ENCODE assay signal across 10 mouse cellular contexts in the genomic region with DNA sequence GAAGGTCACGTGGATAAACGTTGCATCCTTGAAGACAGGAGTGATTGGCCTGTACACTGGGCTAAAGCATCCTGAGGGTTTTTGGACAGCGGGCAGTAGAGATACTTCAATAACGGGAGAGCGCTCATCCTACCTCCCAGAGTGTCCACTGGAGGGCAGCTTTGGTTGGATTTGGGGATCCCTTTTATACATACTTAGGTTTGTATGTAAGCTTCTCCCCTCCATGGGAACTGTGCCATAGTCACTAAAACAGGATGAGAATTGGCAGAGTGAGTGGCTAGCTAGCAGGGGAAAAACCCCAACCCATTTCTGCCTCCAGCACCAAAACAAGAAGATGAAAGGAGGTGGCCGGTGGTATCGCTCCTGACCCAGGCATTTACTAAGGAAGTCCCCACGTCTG. TPM values are rescaled to one million over a fixed set of nuclear protein-coding genes. Genes with fewer than 3 reads are reported as not detected.
DNase-seq lines count a peak whose midpoint lies in the region; ATAC-seq and TF ChIP-seq lines count a peak whose summit lies in the region.
"Had no signal": no experiment of that assay in that cellular context is flagged by ENCODE, and none has a peak within 500 bp of the region (broad histone marks: within the 10 kb centered on the region; RNA-seq: fewer than 3 reads in every experiment).

No protein-coding gene starts in this region.

- H3K36me3 ChIP-seq in kidney, postnatal 0 days (ENCODE audit: insufficient read depth, low read length), result peaks cover 22% of the 10 kb centered on the region; the same call in 1 of the 2 replicates
- H3K36me3 ChIP-seq in heart, embryonic 16.5 days (ENCODE audit: control insufficient read depth, insufficient read depth), result peaks cover 5% of the 10 kb centered on the region
- H3K36me3 ChIP-seq in liver, postnatal 0 days (replicated peaks; ENCODE audit: insufficient read depth, low read length), result peaks cover 24% of the 10 kb centered on the region

- no peak overlapping the region for H3K9ac ChIP-seq in kidney, postnatal 0 days (ENCODE audit: low read depth, low read length)
- H3K9ac ChIP-seq in heart, embryonic 16.5 days (ENCODE audit: low read length), result no peak overlapping the region
- H3K9ac ChIP-seq in liver, postnatal 0 days (replicated peaks), result peak overlapping the region; percentile 35; the same call in 1 of the 2 replicates

- no peak overlapping the region for H3K4me2 ChIP-seq in kidney, postnatal 0 days (ENCODE audit: low read length)
- H3K4me2 ChIP-seq in heart, embryonic 16.5 days (ENCODE audit: low read depth, low read length), result peak overlapping the region; percentile 44
- H3K4me2 ChIP-seq in liver, postnatal 0 days (ENCODE audit: low read depth, low read length), result peak overlapping the region; percentile 57

- TF ChIP-seq EP300 in liver, postnatal 0 days (IDR thresholded peaks at IDR 0.05; ENCODE audit: low read depth), result no peak

- TF ChIP-seq CTCF in kidney, postnatal 0 days (IDR thresholded peaks at IDR 0.05; ENCODE audit: low read depth), result peak; percentile 61
- TF ChIP-seq CTCF in liver, postnatal 0 days (IDR thresholded peaks at IDR 0.05; ENCODE audit: low read depth), result peak; percentile 61

- H3K27ac ChIP-seq in kidney, postnatal 0 days, result no peak overlapping the region
- no peak overlapping the region for H3K27ac ChIP-seq in heart, embryonic 16.5 days (ENCODE audit: low read length)
- no peak overlapping the region for H3K27ac ChIP-seq in liver, postnatal 0 days (ENCODE audit: low read depth)

- no peaks in the 10 kb centered on the region for H3K4me1 ChIP-seq in kidney, postnatal 0 days (replicated peaks; ENCODE audit: insufficient read depth, low read length)
- peaks cover 11% of the 10 kb centered on the region; the same call in 1 of the 2 replicates for H3K4me1 ChIP-seq in heart, embryonic 16.5 days (ENCODE audit: control insufficient read depth, insufficient read depth, low read length)
- peaks cover 14% of the 10 kb centered on the region for H3K4me1 ChIP-seq in liver, postnatal 0 days (ENCODE audit: insufficient read depth)

- DNase-seq in kidney, postnatal 0 days (ENCODE audit: low spot score), result peak; percentile 66
- no peak for DNase-seq in kidney, adult 18-20 months
- peak; percentile 75 for DNase-seq in NIH3T3 (ENCODE audit: low read depth)
- no peak for DNase-seq in liver, postnatal 0 days
- no peak for DNase-seq in cerebellum, postnatal 4 days (ENCODE audit: low spot score in 2 of 2)
- DNase-seq in left cerebral cortex, postnatal 10 days (ENCODE audit: extremely low spot score in 1 of 2, low spot score in 2 of 2), result no peak
- no peak for DNase-seq in cerebellum, adult 9-11 months
- DNase-seq: cerebellum, postnatal 10 days; right cerebral cortex, adult 18-20 months had no signal

- H3K4me3 ChIP-seq in kidney, postnatal 0 days (replicated peaks; ENCODE audit: low read depth, low read length), result no peak overlapping the region
- H3K4me3 ChIP-seq in heart, embryonic 16.5 days (ENCODE audit: low read length), result no peak overlapping the region
- H3K4me3 ChIP-seq in liver, postnatal 0 days (ENCODE audit: low read depth, low read length), result no peak overlapping the region

- ATAC-seq in kidney, postnatal 0 days (replicated peaks; ENCODE audit: low FRiP score, low read depth), result no peak
- no peak for ATAC-seq in heart, embryonic 16.5 days (replicated peaks; ENCODE audit: extremely low read depth, insufficient read depth, low FRiP score)
- peak; percentile 24; the same call in 1 of the 2 replicates for ATAC-seq in liver, postnatal 0 days

- 54% methylated on average over 8 of the region's 8 CpGs for WGBS in kidney, postnatal 0 days
- WGBS in heart, embryonic 16.5 days, result 41% methylated on average over 8 of the region's 8 CpGs
- 50% methylated on average over 8 of the region's 8 CpGs for WGBS in liver, postnatal 0 days (ENCODE audit: insufficient replicate concordance)

- no peaks in the 10 kb centered on the region for H3K27me3 ChIP-seq in kidney, postnatal 0 days (ENCODE audit: insufficient read depth, low read length)
- H3K27me3 ChIP-seq in heart, embryonic 16.5 days (ENCODE audit: control insufficient read depth, insufficient read depth, low read length), result no peaks in the 10 kb centered on the region
- H3K27me3 ChIP-seq in liver, postnatal 0 days (ENCODE audit: insufficient read depth, low read length), result no peaks in the 10 kb centered on the region

- intact Hi-C loops in left cerebral cortex, postnatal 10 days (cut with DNase I), result no loop called here

- H3K9me3 ChIP-seq in kidney, postnatal 0 days (replicated peaks; ENCODE audit: low read length), result no peaks in the 10 kb centered on the region
- no peaks in the 10 kb centered on the region for H3K9me3 ChIP-seq in heart, embryonic 16.5 days (replicated peaks; ENCODE audit: control insufficient read depth, low read length)
- no peaks in the 10 kb centered on the region for H3K9me3 ChIP-seq in liver, postnatal 0 days (ENCODE audit: low read length)

RNA-seq across cellular contexts. Expression of a gene that starts 7.0 kb away (rescaled TPM):
- 72.6 and 76.5 TPM in 2 replicates for polyA plus RNA-seq in kidney, postnatal 0 days (2015; fragmentation: Nextera tagmentation; extraction: Ambion mirVana)
- polyA plus RNA-seq in heart, embryonic 16.5 days (2015; fragmentation: Nextera tagmentation; extraction: Ambion mirVana), result 55.1 and 60.6 TPM in 2 replicates
- polyA plus RNA-seq in liver, postnatal 0 days (2015; fragmentation: Nextera tagmentation; extraction: Ambion mirVana), result 33.3 and 43.4 TPM in 2 replicates
- 10 to 100 TPM; 25.3 to 27.8 TPM for total RNA-seq in left cerebral cortex, postnatal 10 days (2021)

RNA-seq across cellular contexts. Expression of a gene that starts 18.2 kb away (rescaled TPM):
- 0.09 and 0.39 TPM in 2 replicates for polyA plus RNA-seq in kidney, postnatal 0 days (2015; fragmentation: Nextera tagmentation; extraction: Ambion mirVana)
- 0.06 and 0.08 TPM in 2 replicates for polyA plus RNA-seq in heart, embryonic 16.5 days (2015; fragmentation: Nextera tagmentation; extraction: Ambion mirVana)
- not detected in 2 replicates for polyA plus RNA-seq in liver, postnatal 0 days (2015; fragmentation: Nextera tagmentation; extraction: Ambion mirVana)
- 10 to 100 TPM; 10.9 to 12.4 TPM for total RNA-seq in left cerebral cortex, postnatal 10 days (2021)

RNA-seq across cellular contexts. Expression of a gene that starts 23.7 kb away (rescaled TPM):
- 1.5 and 1.6 TPM in 2 replicates for polyA plus RNA-seq in kidney, postnatal 0 days (2015; fragmentation: Nextera tagmentation; extraction: Ambion mirVana)
- polyA plus RNA-seq in heart, embryonic 16.5 days (2015; fragmentation: Nextera tagmentation; extraction: Ambion mirVana), result 1.1 and 1.5 TPM in 2 replicates
- polyA plus RNA-seq in liver, postnatal 0 days (2015; fragmentation: Nextera tagmentation; extraction: Ambion mirVana), result 1.6 and 2.2 TPM in 2 replicates
- total RNA-seq in left cerebral cortex, postnatal 10 days (2021), result 1 to 10 TPM; 1.5 to 2.6 TPM

RNA-seq across cellular contexts. Expression of a gene that starts 31.0 kb away (rescaled TPM):
- polyA plus RNA-seq in kidney, postnatal 0 days (2015; fragmentation: Nextera tagmentation; extraction: Ambion mirVana), result 10.6 and 14.8 TPM in 2 replicates
- polyA plus RNA-seq in heart, embryonic 16.5 days (2015; fragmentation: Nextera tagmentation; extraction: Ambion mirVana), result 11.2 and 14.8 TPM in 2 replicates
- polyA plus RNA-seq in liver, postnatal 0 days (2015; fragmentation: Nextera tagmentation; extraction: Ambion mirVana), result 6.3 and 7.4 TPM in 2 replicates
- 1 to 10 TPM; 4.2 to 5.3 TPM for total RNA-seq in left cerebral cortex, postnatal 10 days (2021)

Comparison
In these comparisons a context has a peak if more than half of its experiments do, and no peak if none do; other contexts are left out.
1. DNase-seq: peak in kidney, postnatal 0 days (single experiment) and NIH3T3 (single experiment); none in kidney, adult 18-20 months (single experiment), liver, postnatal 0 days (single experiment), cerebellum, postnatal 4 days (0 of 2), left cerebral cortex, postnatal 10 days (0 of 2) and cerebellum, adult 9-11 months (single experiment).